Mouse (Mus musculus) midbrain, postnatal 0 days (tissue): ENCODE data around the gene Tarbp1. TPM values are rescaled to one million over a fixed set of nuclear protein-coding genes. Genes with fewer than 3 reads are reported as not detected.
"Not testable (repeated sequence)": the region's sequence is repeated elsewhere in the genome, so short reads cannot be mapped to it uniquely, and the experiment has no call there.

ENCODE experiments used
- ATAC-seq: fragments of 200-750 bp; cut with Nextera tagmentation; 2 replicates; pipeline ENCODE4 v1.8.0; 2017; ENCODE audit warnings: moderate number of reproducible peaks, mild to moderate bottlenecking, moderate TSS enrichment, moderate library complexity; ENCODE audit not compliant: low FRiP score
- DNase-seq: peaks from one replicate; pipeline ENCODE4 v3.0.0-alpha.2; 2015; ENCODE audit warnings: low spot score
- H3K27ac ChIP-seq: fragments of 300-500 bp; sonication (generic); 2 replicates; pipeline ENCODE4 v1.5.1; 2014; ENCODE audit warnings: low read depth, mild to moderate bottlenecking, low read length, mixed read lengths
- H3K27me3 ChIP-seq: fragments of 300-500 bp; sonication (generic); 2 replicates; pipeline ENCODE4 v1.6.1; 2014; ENCODE audit warnings: low read length, control low read depth, mixed read lengths; ENCODE audit not compliant: insufficient read depth
- H3K36me3 ChIP-seq: fragments of 300-500 bp; sonication (generic); 2 replicates; pipeline ENCODE4 v1.6.1; 2014; ENCODE audit warnings: low read length, control low read depth, mixed read lengths; ENCODE audit not compliant: insufficient read depth
- H3K4me1 ChIP-seq: fragments of 300-500 bp; sonication (generic); 2 replicates; pipeline ENCODE4 v1.6.1; 2014; ENCODE audit warnings: mild to moderate bottlenecking, control low read depth, antibody characterized with exemption, low read length, mixed read lengths; ENCODE audit not compliant: insufficient read depth
- H3K4me2 ChIP-seq: fragments of 300-500 bp; sonication (generic); 2 replicates; pipeline ENCODE4 v1.6.1; 2014; ENCODE audit warnings: low read depth, mild to moderate bottlenecking, low read length, mixed read lengths; ENCODE audit not compliant: poor library complexity, severe bottlenecking
- H3K4me3 ChIP-seq: fragments of 300-500 bp; sonication (generic); 2 replicates; pipeline ENCODE4 v1.5.1; 2014; ENCODE audit warnings: low read depth, mild to moderate bottlenecking, low read length, moderate library complexity
- H3K9ac ChIP-seq: fragments of 300-500 bp; sonication (generic); replicated peaks from 2 replicates; pipeline ENCODE4 v1.6.1; 2014; ENCODE audit warnings: mild to moderate bottlenecking, low read length, moderate library complexity, mixed read lengths; ENCODE audit not compliant: poor library complexity, severe bottlenecking
- H3K9me3 ChIP-seq: fragments of 300-500 bp; sonication (generic); 2 replicates; pipeline ENCODE4 v1.6.1; 2016; ENCODE audit warnings: low read length, control low read depth
- CTCF ChIP-seq: IDR thresholded peaks from 2 replicates; pipeline ENCODE4 v1.5.1; 2016; ENCODE audit warnings: antibody characterized with exemption, mild to moderate bottlenecking
- whole genome bisulfite sequencing: fragments of 180-500 bp; shearing (Covaris S2); extraction: QIAGEN DNeasy Blood & Tissue Kit; methylation state at CpG from one replicate; pipeline ENCODE4 v1.1.7; 2014; 5-methylcytosine and 5-hydroxymethylcytosine counted together
- polyA plus RNA-seq: library from polyadenylated mRNA; unstranded; fragments of >200 nt; fragmentation: Nextera tagmentation; extraction: Ambion mirVana; gene quantifications from 2 replicates; pipeline ENCODE4 v1.2.1, GENCODE M21; 2015
- total RNA-seq: library from RNA; depleted of rRNA; stranded (reverse); fragments of >200 nt; gene quantifications from 2 replicates; pipeline ENCODE4 v1.2.3, GENCODE M21; 2014

Tarbp1 gene
- total and polyA plus RNA-seq, 2 experiments from 2014 or later: 1.3 to 4.4 TPM

DNA sequence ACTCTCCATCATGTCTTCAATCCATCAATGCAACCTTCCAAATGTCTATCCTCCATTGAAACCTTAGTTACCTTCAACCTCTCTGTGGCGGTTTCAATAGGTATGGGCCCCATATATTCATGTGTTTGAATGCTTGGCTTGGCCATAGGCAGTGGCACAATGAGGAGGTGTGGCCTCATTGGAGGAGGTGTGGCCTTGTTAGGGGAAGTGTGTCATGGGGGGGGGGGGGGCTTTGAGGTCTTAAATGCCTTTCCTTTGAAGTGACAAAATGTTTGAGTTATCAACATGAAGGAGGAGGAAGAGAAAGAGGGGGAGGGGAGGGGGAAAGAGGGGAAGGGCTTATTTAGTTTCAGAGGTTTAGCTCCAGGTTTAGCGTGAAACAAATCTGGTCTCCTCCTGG lies 5.5 kb upstream of the Tarbp1 start:
- H3K36me3 ChIP-seq: no peaks in the 10 kb centered on the region
- 82% methylated on average over 2 of the region's 2 CpGs for WGBS
- no peak overlapping the region for H3K4me3 ChIP-seq

DNA sequence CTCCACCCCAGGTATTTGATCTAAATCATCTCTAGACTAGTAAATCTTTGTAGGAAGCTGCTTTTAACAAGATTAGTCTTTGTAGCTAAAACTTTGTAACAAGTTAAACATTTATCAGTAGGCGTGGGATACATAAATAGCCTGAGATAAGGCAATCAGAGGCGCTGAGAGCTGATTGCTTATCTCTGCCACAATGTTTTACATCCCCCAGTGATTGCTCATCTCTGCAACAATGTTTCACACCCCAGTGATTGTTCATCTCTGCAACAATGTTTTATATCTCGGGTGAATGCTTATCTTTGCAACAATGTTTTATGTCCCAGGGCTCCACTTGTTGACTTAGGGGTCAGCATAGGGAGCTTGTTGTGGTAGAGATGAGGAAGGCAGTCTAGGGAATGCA lies 3.8 kb upstream of the Tarbp1 start:
- TF ChIP-seq CTCF: no peak
- 65% methylated on average over 3 of the region's 3 CpGs for WGBS
- Histone ChIP-seq H3K9me3 (no peaks in the 10 kb centered on the region), H3K4me1 (peaks cover 3% of the 10 kb centered on the region; the same call in 1 of the 2 replicates), H3K27me3 (no peaks in the 10 kb centered on the region), H3K4me2 (no peak overlapping the region), H3K4me3 (no peak overlapping the region), H3K27ac (no peak overlapping the region), H3K9ac (no peak overlapping the region), H3K36me3 (no peaks in the 10 kb centered on the region)
- DNase-seq (no peak), ATAC-seq (no peak)

More for the DNA sequence above, 5.5 kb upstream of the Tarbp1 start:
- Histone ChIP-seq H3K9me3 (no peaks in the 10 kb centered on the region), H3K27me3 (no peaks in the 10 kb centered on the region), H3K4me1 (no peaks in the 10 kb centered on the region), H3K4me2 (no peak overlapping the region), H3K9ac (no peak overlapping the region), H3K27ac (no peak overlapping the region)
- ATAC-seq (no peak), DNase-seq (no peak)
- TF ChIP-seq CTCF: no peak

DNA sequence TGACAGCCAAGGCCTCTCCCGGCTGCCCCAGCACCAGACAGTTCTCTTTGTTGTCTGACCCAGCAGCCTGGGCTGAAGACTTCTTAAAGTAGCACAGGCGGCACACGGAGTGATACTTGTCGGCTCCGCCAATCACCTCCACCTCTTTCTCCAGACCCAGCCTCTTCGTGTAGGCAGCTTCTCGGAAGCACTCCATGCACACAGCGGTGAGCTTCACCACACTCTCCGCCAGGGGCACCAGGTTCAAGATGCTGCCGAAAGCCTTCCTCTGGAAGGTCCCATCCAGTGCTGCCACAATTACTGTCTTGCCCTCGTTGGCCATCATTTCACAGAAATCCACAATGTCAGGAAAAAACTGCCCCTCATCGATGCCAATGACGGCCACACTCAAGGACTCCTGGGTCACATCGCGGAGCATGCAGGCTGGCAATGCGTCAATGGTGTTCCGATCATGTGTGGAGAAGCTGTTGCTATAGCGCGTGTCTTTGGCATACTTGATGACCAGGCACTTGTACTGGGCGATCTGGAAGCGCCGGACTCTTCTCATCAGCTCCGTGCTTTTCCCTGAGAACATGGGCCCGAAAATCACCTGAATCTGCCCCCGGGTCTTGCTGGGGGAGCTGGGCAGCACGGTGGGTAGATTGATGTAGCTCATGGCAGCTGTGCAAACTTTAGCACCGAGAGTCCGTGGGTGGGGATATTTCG lies 1.4 kb upstream of the Tarbp1 start:
- not testable (repeated sequence) for H3K9ac ChIP-seq, ATAC-seq, H3K4me2 ChIP-seq, H3K4me3 ChIP-seq, H3K27me3 ChIP-seq, H3K36me3 ChIP-seq, H3K9me3 ChIP-seq, H3K27ac ChIP-seq, DNase-seq
- peak; percentile 24; the same call in 1 of the 2 replicates for TF ChIP-seq CTCF
- H3K4me1 ChIP-seq: peaks cover 16% of the 10 kb centered on the region
- WGBS: 44% methylated on average over 29 of the region's 29 CpGs

- H3K27ac ChIP-seq, H3K9ac ChIP-seq, DNase-seq, H3K4me2 ChIP-seq, H3K36me3 ChIP-seq, ATAC-seq, H3K27me3 ChIP-seq, H3K9me3 ChIP-seq, H3K4me3 ChIP-seq: not testable (repeated sequence)
- 47% methylated on average over 8 of the region's 8 CpGs for WGBS
- peaks cover 16% of the 10 kb centered on the region for H3K4me1 ChIP-seq
Measured at GRCm38 (mm10) chr8:126475738-126476137, 873 bp upstream of the Tarbp1 start.

DNA sequence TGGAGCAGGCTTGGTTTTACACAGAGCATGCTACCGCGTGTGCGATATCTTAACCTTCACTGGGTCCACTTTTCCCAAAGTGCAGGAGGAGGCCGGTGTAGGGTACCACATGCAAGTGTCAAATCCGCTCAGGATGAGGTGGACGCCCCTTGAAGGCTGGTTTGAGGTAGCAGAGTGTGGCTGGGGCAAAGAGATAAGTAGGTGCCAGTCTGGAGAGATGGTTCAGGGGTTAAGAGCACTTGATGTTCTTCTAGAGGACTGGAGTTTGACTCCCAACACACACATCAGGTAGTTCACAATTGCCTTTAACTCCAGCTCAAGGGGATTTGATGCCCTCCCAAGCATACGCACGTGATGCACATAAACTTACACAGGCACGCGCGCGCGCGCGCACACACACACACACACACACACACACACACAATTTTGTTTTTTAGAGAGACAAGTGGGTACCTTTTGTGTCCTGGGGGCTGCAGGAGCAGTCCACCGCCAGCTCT lies 1.0 kb downstream of the Tarbp1 start:
- peak overlapping the region; percentile 67 for H3K9ac ChIP-seq
- peak overlapping the region; percentile 52 for H3K4me2 ChIP-seq
- H3K27ac ChIP-seq: peak overlapping the region; percentile 77; the same call in 1 of the 2 replicates
- ATAC-seq (no peak), DNase-seq (no peak)
- peaks cover 16% of the 10 kb centered on the region for H3K4me1 ChIP-seq
- no peak for TF ChIP-seq CTCF
- peak overlapping the region; percentile 88 for H3K4me3 ChIP-seq
- 0 out of 2 replicates have a peak, but pooled peaks cover 4% of the 10 kb centered on the region for H3K36me3 ChIP-seq
- WGBS: 16% methylated on average over 16 of the region's 16 CpGs
- H3K9me3 ChIP-seq: no peaks in the 10 kb centered on the region
- H3K27me3 ChIP-seq: no peaks in the 10 kb centered on the region

- Histone ChIP-seq H3K36me3 (peaks cover 39% of the 10 kb centered on the region), H3K27me3 (no peaks in the 10 kb centered on the region), H3K27ac (no peak overlapping the region), H3K4me3 (no peak overlapping the region), H3K9me3 (no peaks in the 10 kb centered on the region), H3K4me1 (no peaks in the 10 kb centered on the region), H3K4me2 (no peak overlapping the region), H3K9ac (no peak overlapping the region)
- DNase-seq (no peak), ATAC-seq (no peak)
- TF ChIP-seq CTCF: no peak
- WGBS: 87% methylated on average over 7 of the region's 7 CpGs
Measured at GRCm38 (mm10) chr8:126464071-126464470, 10.8 kb downstream of the Tarbp1 start.
